Mouse (Mus musculus): ENCODE results near the gene Cmtm4. TPM values are rescaled to one million over a fixed set of nuclear protein-coding genes. Genes with fewer than 3 reads are reported as not detected.
"Not testable (repeated sequence)": the region's sequence is repeated elsewhere in the genome, so short reads cannot be mapped to it uniquely, and the experiment has no call there.

Cmtm4 gene
- total RNA-seq, 2 experiments from 2014 or later = 88.2 to 98.5 TPM

DNA sequence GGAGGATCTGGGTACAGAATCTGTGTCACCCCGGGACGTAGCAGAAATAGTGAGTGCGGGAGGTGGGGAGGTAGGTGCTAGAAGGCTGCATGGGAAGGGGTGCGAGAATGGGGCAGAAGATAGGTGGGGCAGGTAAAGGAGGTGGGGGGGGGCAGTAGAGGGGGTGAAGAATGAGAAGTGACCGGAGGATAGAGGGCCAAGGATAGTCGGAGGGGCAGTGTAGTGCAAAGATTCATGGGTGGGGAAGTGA lies 55.7 kb downstream of the Cmtm4 start:
- no peak for DNase-seq (ENCODE audit: low spot score in 2 of 2)

GRCm38 (mm10) chr8:104339229-104339982 lies 56.2 kb downstream of the Cmtm4 start, which contains the start of gene Cmtm3:
TSS of gene Cmtm3 (plus strand) at chr8:104339410.
- no peak for DNase-seq (ENCODE audit: low spot score in 2 of 2)

- DNase-seq (ENCODE audit: low spot score in 2 of 2) = no peak
Observed at GRCm38 (mm10) chr8:104337890-104338289, 57.7 kb downstream of the Cmtm4 start.

DNA sequence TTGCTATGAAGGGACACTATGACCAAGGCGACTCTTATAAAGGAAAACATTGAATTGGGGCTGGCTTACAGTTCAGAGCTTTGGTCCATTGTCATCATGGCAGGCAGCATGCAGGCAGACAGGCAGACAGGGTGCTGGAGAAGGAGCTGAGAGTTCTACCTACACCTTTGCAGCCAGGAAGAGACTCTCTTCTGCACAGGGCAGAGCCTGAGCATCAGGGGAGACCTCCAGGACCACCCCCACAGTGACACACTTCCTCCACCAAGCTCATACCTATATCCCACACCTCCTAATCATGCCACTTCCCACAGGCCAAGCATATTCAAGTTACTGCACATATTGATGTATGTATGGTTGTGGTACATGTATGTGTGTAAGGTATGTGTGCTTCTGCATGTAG lies 58.8 kb downstream of the Cmtm4 start:
- no peak for DNase-seq (ENCODE audit: low spot score in 2 of 2)

DNA sequence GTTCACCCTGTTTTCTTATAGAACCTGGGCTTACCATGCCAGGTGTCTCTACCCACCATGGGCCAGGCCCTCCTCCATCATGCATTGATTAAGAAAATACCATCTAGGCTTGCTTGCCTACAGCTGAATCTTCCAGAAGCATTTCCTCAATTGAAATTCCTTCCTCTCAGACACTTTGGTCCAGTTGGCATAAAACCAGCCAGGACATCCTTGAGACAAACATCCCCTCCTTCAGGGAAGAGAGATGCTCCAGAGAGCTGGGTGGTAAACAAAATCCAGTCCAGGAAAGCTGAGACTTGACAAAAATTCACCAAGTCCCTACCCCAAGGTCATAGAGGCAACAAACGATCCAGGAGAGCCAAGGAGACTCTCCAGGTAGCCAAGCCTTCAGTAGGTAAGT lies 61.4 kb downstream of the Cmtm4 start:
- no peak for DNase-seq (ENCODE audit: low spot score in 2 of 2)

DNA sequence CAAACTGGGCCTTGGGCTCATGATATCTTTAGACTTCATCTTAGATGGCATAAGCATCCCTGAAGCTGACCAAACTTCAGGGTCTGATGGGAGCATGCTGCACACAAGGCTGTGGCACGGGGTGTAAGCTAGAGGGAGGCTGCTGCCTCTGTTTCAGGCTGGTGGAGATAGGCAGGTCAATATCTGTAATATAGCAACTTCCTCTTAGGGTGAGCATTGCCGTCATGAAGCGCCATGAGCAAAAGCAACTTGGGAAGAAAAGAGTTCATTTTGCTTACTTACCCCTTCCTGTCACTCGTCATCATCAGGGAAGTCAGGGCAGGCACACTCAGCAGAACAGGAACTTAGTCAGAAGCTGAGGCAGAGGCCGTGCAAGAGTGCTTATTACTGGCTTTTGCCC lies 61.8 kb downstream of the Cmtm4 start:
- no peak for DNase-seq (ENCODE audit: low spot score in 2 of 2)

GRCm38 (mm10) chr8:104332665-104333631 lies 62.7 kb downstream of the Cmtm4 start:
- no peak for DNase-seq (ENCODE audit: low spot score in 2 of 2)

DNA sequence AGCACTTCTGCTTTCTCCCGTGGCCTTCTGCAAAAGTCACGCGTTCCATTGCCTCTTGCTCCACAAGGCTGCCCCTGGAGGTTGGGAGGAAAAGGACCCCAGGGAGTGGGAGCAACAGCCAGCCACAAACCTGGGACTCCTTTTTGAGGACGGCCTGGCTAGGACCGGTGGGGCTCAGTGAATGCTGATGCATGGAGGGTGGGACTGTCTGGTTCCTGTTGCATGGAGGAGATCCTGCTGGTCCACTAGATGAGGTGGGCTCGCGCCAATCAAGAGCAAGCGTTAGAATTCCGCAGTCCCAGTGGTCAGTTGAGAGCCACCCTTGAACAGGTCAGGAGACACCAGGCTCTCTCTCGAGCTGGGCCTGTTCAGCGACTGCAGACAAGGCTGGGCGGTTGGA lies 73.7 kb downstream of the Cmtm4 start, which contains the start of gene Cmtm2b:
TSS of gene Cmtm2b (plus strand) at position 301 of the 400 bp plus-strand sequence.
- not testable (repeated sequence) for DNase-seq (ENCODE audit: low spot score in 2 of 2)

DNA sequence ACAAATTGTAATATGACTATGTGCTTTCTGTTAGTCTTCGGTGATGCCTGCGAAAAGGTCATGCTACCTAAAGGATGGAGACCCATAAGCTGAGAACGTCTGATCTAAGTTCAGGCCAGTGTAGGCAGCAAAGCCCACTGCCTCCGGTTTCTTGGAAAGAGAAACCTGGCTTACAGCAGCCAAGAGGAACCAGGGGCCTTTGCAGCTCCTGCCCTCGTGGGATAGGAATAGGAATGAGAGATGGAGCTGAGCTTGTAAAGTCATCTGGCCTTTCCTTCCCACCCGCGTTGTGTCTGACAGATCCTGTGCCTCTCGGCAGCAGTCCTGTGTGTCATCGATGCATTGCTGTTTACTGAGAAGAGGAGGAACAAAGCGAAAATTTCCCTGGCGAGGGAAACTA lies 74.3 kb downstream of the Cmtm4 start, which contains the start of gene Gm11020:
TSS of gene Gm11020 (plus strand) at position 301 of the 400 bp plus-strand sequence.
- not testable (repeated sequence) for DNase-seq (ENCODE audit: low spot score in 2 of 2)

DNA sequence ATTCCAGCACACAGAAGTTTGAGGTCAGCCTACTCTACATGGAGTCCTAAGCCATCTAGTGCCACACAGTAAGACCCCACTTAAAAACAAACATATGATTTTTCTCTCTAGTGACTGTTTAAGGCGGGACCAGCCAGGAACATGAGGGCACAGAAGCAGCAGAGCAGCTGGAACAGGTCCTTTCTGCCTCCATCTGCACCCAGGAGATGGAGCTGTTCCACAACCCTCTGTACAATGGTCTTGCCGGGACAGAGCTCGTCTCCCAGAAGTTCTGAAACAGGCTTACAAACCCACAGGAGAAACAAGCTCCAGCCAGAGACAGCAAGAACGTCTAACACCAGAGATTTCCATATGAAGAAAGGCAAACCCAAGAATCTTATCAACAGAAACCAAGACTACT lies 82.3 kb downstream of the Cmtm4 start:
- DNase-seq (ENCODE audit: low spot score in 2 of 2) = no peak

GRCm38 (mm10) chr8:104312023-104312422 lies 83.6 kb downstream of the Cmtm4 start:
- not testable (repeated sequence) for DNase-seq (ENCODE audit: low spot score in 2 of 2)

GRCm38 (mm10) chr8:104309441-104310155 lies 86.0 kb downstream of the Cmtm4 start, which contains the start of the genes Gm45711 and Cmtm1:
TSS of gene Gm45711 (minus strand) at chr8:104310081.
TSS of gene Cmtm1 (minus strand) at chr8:104310145.
- DNase-seq (ENCODE audit: low spot score in 2 of 2) = not testable (repeated sequence)

DNA sequence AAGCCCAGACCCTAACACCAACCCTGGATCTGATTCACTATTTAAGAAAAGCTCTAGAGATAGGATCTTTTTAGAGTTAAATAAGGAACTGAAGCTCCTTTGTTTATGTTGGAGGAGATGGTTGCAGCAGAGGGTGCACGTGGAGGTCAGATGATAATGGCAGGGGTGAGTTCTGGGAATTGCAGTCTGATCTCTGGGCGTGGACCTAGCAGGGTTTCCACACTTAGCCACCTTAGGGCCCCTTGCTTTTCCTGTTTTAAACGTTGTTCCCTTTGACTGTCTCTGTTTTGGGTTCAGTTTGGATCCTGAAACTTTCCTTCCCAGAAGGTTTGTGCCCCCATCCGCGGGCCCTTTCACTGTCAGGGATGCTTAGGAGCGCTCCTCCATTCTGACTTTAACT lies 87.3 kb downstream of the Cmtm4 start:
- not testable (repeated sequence) for DNase-seq (ENCODE audit: low spot score in 2 of 2)

GRCm38 (mm10) chr8:104304962-104305361 lies 90.6 kb downstream of the Cmtm4 start:
- DNase-seq (ENCODE audit: low spot score in 2 of 2) = no peak

- DNase-seq (ENCODE audit: low spot score in 2 of 2) = not testable (repeated sequence)
Observed at GRCm38 (mm10) chr8:104302536-104302935, 93.1 kb downstream of the Cmtm4 start.

- DNase-seq (ENCODE audit: low spot score in 2 of 2) = not testable (repeated sequence)
Observed at GRCm38 (mm10) chr8:104301577-104301976, 94.0 kb downstream of the Cmtm4 start.

Other genes starting within 250 kb of the Cmtm4 start
- gene Bean1, start 225.4 kb downstream of the Cmtm4 start, total RNA-seq (2021) = 10 to 100 TPM; 11.6 to 12.5 TPM
- gene Tk2, start 147.2 kb downstream of the Cmtm4 start, total RNA-seq (2021) = 10 to 100 TPM; 39.3 to 41.4 TPM
- 1 to 10 TPM; 5.7 to 8.5 TPM for gene Cklf, start 144.9 kb downstream of the Cmtm4 start, total RNA-seq (2021)
- gene Cmtm2a, start 102.6 kb downstream of the Cmtm4 start, total RNA-seq (2021) = not detected
- not detected for gene Gm45711, start 85.7 kb downstream of the Cmtm4 start, total RNA-seq (2021)
- not detected for gene Cmtm1, start 85.7 kb downstream of the Cmtm4 start, total RNA-seq (2021)
- gene Gm11020, start 74.2 kb downstream of the Cmtm4 start, total RNA-seq (2021) = not detected
- gene Cmtm2b, start 73.6 kb downstream of the Cmtm4 start, total RNA-seq (2021) = not detected
- gene Cmtm3, start 56.4 kb downstream of the Cmtm4 start, total RNA-seq (2021) = 10 to 100 TPM in 1 of 2 experiments, 1 to 10 TPM in 1; 8.9 to 11.6 TPM
- gene Dync1li2, start 47.2 kb upstream of the Cmtm4 start, total RNA-seq (2021) = 100 to 1,000 TPM; 284 to 307 TPM
- 1 to 10 TPM; 1.6 to 1.7 TPM for gene Terb1, start 114.1 kb upstream of the Cmtm4 start, total RNA-seq (2021)
- 10 to 100 TPM; 47.7 to 55.6 TPM for gene Nae1, start 138.8 kb upstream of the Cmtm4 start, total RNA-seq (2021)
- gene Car7, start 138.9 kb upstream of the Cmtm4 start, total RNA-seq (2021) = 10 to 100 TPM; 25.3 to 28.7 TPM
- gene Pdp2, start 195.6 kb upstream of the Cmtm4 start, total RNA-seq (2021) = 1 to 10 TPM; 7.7 to 8.9 TPM
- gene Cdh16, start 228.6 kb upstream of the Cmtm4 start, total RNA-seq (2021) = not detected
- gene Rrad, start 235.5 kb upstream of the Cmtm4 start, total RNA-seq (2021) = 1 to 10 TPM; 3.4 to 5.2 TPM
- gene Ciao2b, start 246.2 kb upstream of the Cmtm4 start, total RNA-seq (2021) = 10 to 100 TPM; 30.0 to 35.5 TPM